Mouse (Mus musculus) left cerebral cortex, adult 2 months (tissue): ENCODE results near the gene 4632433K11Rik. TPM values are rescaled to one million over a fixed set of nuclear protein-coding genes. Genes with fewer than 3 reads are reported as not detected.
"Not testable (repeated sequence)": the region's sequence is repeated elsewhere in the genome, so short reads cannot be mapped to it uniquely, and the experiment has no call there.

Experiments
- DNase-seq, 2 experiments: peaks; one replicate each; pipeline ENCODE4 v3.0.0; 2021 to 2022; ENCODE audit warnings: low spot score in 2 of 2, mixed read lengths in 1 of 2; ENCODE audit errors: extremely low spot score in 1 of 2
- H3K27ac ChIP-seq: fragments of 200-600 bp; 2 replicates; pipeline ENCODE4 v1.8.1; 2022
- H3K4me3 ChIP-seq: fragments of 200-600 bp; 2 replicates; pipeline ENCODE4 v1.8.1; 2022
- CTCF ChIP-seq: fragments of 200-600 bp; IDR thresholded peaks from 2 replicates; pipeline ENCODE4 v1.8.1; 2022; ENCODE audit warnings: antibody characterized with exemption, mild to moderate bottlenecking, moderate library complexity
- intact Hi-C: fragments of 180-260 bp; cut with DNase I; formaldehyde crosslinking; loops from one replicate; pipeline ENCODE4 v1.15.1; 2025
- total RNA-seq, 2 experiments: library from RNA; stranded (reverse); gene quantifications; 2 replicates each; pipeline ENCODE4 v1.2.3; 2021

Gene 4632433K11Rik
- total RNA-seq, 2 experiments from 2014 or later, result not detected

- no peak for TF ChIP-seq CTCF
- intact Hi-C loops, result no loop called here
- Histone ChIP-seq H3K27ac (no peak overlapping the region), H3K4me3 (no peak overlapping the region)
- DNase-seq, result no peak
These were observed 21.0 kb upstream of the 4632433K11Rik start for GRCm38 (mm10) chr7:5012681-5013513.

GRCm38 (mm10) chr7:5014251-5015117, 19.4 kb upstream of the 4632433K11Rik start, which contains the start of the genes Zfp524 and Fiz1:
Zfp524 (plus strand) TSS chr7:5014415.
Fiz1 (minus strand) TSS chr7:5014697.
- intact Hi-C loops, result loop anchor here (1.0 to 2.0 kb wide), 2 partner anchors 18 to 24 kb away; partner anchors contain the start of genes Zfp579 and Zfp784
- Histone ChIP-seq H3K27ac (peak within 1 kb of the TSS; percentile 99), H3K4me3 (peak within 1 kb of the TSS; percentile 95)
- TF ChIP-seq CTCF, result no peak; the same call in 1 of the 2 replicates
- DNase-seq, result peak; percentile 95 to 97

- no peak; the same call in 1 of the 2 replicates for TF ChIP-seq CTCF
- intact Hi-C loops, result loop anchor here (2.0 kb wide), 1 partner anchor 23 kb away; the partner anchor contains the start of gene Zfp784
- H3K4me3 ChIP-seq, result peak within 1 kb of the TSS; percentile 95
- H3K27ac ChIP-seq, result peak within 1 kb of the TSS; percentile 99
- DNase-seq, result peak; percentile 84 to 93
These were observed 18.6 kb upstream of the 4632433K11Rik start, which contains the start of gene Gm44973 for GRCm38 (mm10) chr7:5015118-5016001. Gm44973 (plus strand) TSS chr7:5015496.

GRCm38 (mm10) chr7:5016057-5016456, 17.9 kb upstream of the 4632433K11Rik start:
- H3K27ac ChIP-seq, result peak overlapping the region; percentile 97
- H3K4me3 ChIP-seq, result peak overlapping the region; percentile 95
- intact Hi-C loops, result no loop called here
- TF ChIP-seq CTCF, result no peak
- DNase-seq, result no peak

GRCm38 (mm10) chr7:5016920-5017319, 17.0 kb upstream of the 4632433K11Rik start:
- Histone ChIP-seq H3K27ac (no peak overlapping the region), H3K4me3 (no peak overlapping the region)
- DNase-seq, result no peak
- no peak for TF ChIP-seq CTCF
- intact Hi-C loops, result no loop called here

- no peak for DNase-seq
- intact Hi-C loops, result no loop called here
- no peak overlapping the region for H3K4me3 ChIP-seq
- H3K27ac ChIP-seq, result no peak overlapping the region
- TF ChIP-seq CTCF, result peak; percentile 22
These were observed 16.6 kb upstream of the 4632433K11Rik start for GRCm38 (mm10) chr7:5017352-5017751.

GRCm38 (mm10) chr7:5017931-5018330, 16.0 kb upstream of the 4632433K11Rik start:
- H3K27ac ChIP-seq, result no peak overlapping the region
- intact Hi-C loops, result no loop called here
- no peak for DNase-seq
- TF ChIP-seq CTCF, result no peak
- no peak overlapping the region for H3K4me3 ChIP-seq

GRCm38 (mm10) chr7:5019576-5019975, 14.3 kb upstream of the 4632433K11Rik start:
- DNase-seq, intact Hi-C loops: not testable (repeated sequence)
- Histone ChIP-seq H3K4me3 (peak overlapping the region; percentile 76), H3K27ac (peak overlapping the region; percentile 51)

- Histone ChIP-seq H3K27ac (peak within 1 kb of the TSS; percentile 96), H3K4me3 (peak within 1 kb of the TSS; percentile 76)
- intact Hi-C loops, result loop anchor here (2.0 kb wide), 2 partner anchors 17 to 41 kb away; no protein-coding TSS in a partner anchor
- TF ChIP-seq CTCF, result no peak; the same call in 1 of the 2 replicates
- peak; percentile 99 for DNase-seq
These were observed 13.8 kb upstream of the 4632433K11Rik start, which contains the start of the genes Zfp865 and Ccdc106 for GRCm38 (mm10) chr7:5020000-5020681. Zfp865 (plus strand) TSS chr7:5020376. Ccdc106 (plus strand) TSS chr7:5020553.

GRCm38 (mm10) chr7:5020685-5021084, 13.2 kb upstream of the 4632433K11Rik start:
- intact Hi-C loops, result loop anchor here (2.0 kb wide), 2 partner anchors 16 to 40 kb away; no protein-coding TSS in a partner anchor
- DNase-seq, result no peak
- H3K4me3 ChIP-seq, result peak overlapping the region; percentile 76
- no peak for TF ChIP-seq CTCF
- peak overlapping the region; percentile 96 for H3K27ac ChIP-seq
